Mouse (Mus musculus): ENCODE data around the gene 6820408C15Rik.

Gene 6820408C15Rik

DNA sequence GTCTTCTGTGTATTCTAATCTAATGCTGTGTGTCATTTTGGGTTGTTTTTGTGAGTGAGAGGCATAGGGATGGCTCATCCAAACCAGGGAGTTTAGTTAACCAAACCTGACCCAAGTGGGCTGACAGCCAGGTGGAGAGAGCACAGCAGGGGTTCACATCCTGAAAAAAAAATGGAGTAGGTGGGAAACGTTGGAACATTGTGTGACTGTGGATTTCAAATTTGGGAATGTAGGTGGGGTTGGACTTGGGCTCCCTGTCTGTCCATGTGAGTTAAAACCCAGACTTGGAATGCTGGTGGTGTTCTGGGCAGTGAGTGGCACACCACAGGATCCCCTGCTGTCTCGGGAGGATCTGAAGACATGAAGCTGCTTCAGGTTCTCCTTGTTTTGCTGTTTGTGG, 61.4 kb downstream of the 6820408C15Rik start, which contains the start of gene Defb20:
TSS of gene Defb20 (plus strand) at position 301 of the 400 bp plus-strand sequence.
- no peak for DNase-seq

DNA sequence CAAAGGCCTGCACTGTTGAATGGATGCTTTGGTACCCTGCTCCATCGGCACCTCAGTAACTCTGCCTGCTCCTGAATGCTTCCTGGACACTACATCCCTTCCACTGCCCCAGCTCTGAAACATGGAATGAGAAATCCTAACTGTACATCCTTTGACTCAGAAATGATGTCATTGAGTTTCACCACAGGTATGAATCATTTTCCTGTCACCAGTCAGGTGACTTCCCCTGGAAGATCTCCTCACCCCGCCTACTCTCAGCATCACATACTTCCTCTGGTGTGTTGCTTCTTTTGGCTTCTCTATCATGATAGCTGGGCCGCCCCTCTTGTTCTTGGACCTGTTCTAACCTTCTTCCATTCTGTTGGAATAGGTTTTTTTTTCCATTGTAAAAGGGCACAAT, 65.5 kb downstream of the 6820408C15Rik start:
- DNase-seq, result no peak

DNA sequence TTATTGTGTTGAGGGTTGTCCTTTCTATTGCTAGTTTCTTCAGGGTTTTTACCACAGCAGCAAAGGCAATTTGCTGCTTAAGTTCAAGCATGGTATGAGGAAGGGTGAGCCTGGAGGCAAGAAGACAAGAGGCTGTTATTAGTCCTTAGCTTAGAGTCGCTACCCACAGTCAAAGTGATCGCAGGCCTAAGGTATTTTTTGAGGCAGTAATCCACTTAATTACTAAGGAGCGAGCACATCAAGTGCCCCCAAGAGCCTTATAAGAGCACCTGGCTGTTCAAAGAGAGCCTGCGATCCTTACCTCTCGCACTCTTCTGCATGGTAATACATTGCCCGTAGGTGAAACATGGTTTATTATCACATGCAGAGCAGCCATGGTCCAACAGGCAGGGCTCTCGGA, 66.3 kb downstream of the 6820408C15Rik start:
- DNase-seq, result no peak

DNA sequence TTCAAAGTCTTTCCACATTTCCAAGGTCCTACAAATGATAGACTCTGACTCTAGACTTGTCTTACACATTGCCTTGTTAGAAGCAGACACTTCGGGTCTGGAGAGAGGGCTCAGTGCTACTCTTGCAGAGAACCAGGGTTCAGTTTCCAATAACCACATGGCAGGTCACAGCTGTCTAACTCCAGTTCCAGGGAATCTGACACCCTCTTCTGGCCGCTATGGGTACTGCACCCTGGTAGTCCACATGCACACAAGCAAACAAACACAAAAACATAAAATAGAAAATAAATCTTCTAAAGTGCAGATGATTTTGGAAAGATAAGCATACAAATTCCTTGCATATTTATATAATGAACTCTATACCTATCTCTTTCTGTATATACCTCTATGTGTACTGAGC, 71.6 kb downstream of the 6820408C15Rik start:
- DNase-seq, result no peak

DNA sequence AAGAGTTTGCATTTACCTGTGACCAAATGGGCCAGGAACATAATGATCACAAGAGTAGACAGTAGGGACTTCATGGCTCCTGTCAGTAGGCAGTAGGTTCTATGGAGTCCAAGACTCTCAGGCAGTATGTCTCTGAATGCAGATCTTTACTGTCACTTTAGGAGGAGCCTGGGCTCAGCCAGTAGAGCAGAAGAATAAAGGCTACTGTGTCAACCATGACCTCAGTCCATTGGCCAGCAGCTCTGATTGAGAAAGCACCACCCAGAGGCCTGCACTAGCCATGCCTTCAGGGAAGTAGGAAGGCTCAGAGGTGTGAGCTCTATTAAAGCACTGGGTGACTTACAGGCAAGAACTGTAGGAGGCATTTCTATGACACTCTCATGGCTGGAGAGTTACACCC, 74.7 kb downstream of the 6820408C15Rik start, which contains the start of gene Defb22:
TSS of gene Defb22 (minus strand) at position 101 of the 400 bp plus-strand sequence.
- no peak for DNase-seq

DNA sequence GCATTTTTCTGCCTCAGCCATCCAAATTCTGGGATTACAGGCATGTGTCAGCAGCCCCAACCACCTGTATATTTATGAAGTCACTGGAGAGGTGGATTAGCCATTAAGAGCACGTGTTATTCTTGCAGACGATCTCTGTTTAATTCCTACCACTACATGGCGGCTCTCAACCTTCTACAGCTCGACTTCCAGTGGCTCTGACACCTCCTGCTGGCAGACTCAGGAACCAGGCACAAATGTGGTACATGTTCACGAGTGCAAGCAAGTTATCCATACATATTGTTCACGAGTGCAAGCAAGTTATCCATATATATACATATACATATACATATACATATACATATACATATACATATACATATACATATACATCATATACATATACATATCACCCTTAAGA, 77.8 kb downstream of the 6820408C15Rik start:
- DNase-seq, result no peak

Data from cerebellum, adult 18-20 months (tissue).